Mouse (Mus musculus) adipocyte (in vitro differentiated cells): ENCODE measurements around the gene Lypd1.

Experiments
- DNase-seq: peaks from one replicate; pipeline ENCODE4 v3.0.0-alpha.2; 2016; ENCODE audit warnings: low spot score

Lypd1 gene

GRCm38 (mm10) chr1:125912601-125913600 lies at the start of gene Lypd1:
Lypd1 (minus strand) TSS chr1:125913101.
- no peak for DNase-seq

- no peak for DNase-seq
These were observed 38.1 kb upstream of the Lypd1 start for GRCm38 (mm10) chr1:125951026-125951425.

- DNase-seq: no peak
These were observed 36.2 kb upstream of the Lypd1 start for GRCm38 (mm10) chr1:125949076-125949475.

GRCm38 (mm10) chr1:125945136-125945535 lies 32.2 kb upstream of the Lypd1 start:
- DNase-seq: no peak

- no peak for DNase-seq
These were observed 30.4 kb upstream of the Lypd1 start for GRCm38 (mm10) chr1:125943305-125943704.

- DNase-seq: no peak
These were observed 12.6 kb upstream of the Lypd1 start for GRCm38 (mm10) chr1:125925486-125925885.

GRCm38 (mm10) chr1:125923062-125923461 lies 10.2 kb upstream of the Lypd1 start:
- peak; percentile 14 for DNase-seq

- no peak for DNase-seq
These were observed 7.8 kb upstream of the Lypd1 start for GRCm38 (mm10) chr1:125920696-125921095.

GRCm38 (mm10) chr1:125911901-125912445 lies 928 bp downstream of the Lypd1 start:
- no peak for DNase-seq

GRCm38 (mm10) chr1:125911337-125911900 lies 1.5 kb downstream of the Lypd1 start:
- no peak for DNase-seq

GRCm38 (mm10) chr1:125910871-125911265 lies 2.0 kb downstream of the Lypd1 start:
- no peak for DNase-seq

- DNase-seq: no peak
These were observed 2.6 kb downstream of the Lypd1 start for GRCm38 (mm10) chr1:125910211-125910870.

- no peak for DNase-seq
These were observed 19.7 kb downstream of the Lypd1 start for GRCm38 (mm10) chr1:125893158-125893557.

- DNase-seq: no peak
These were observed 42.8 kb downstream of the Lypd1 start for GRCm38 (mm10) chr1:125870056-125870455.

- peak; percentile 6 for DNase-seq
These were observed 54.3 kb downstream of the Lypd1 start for GRCm38 (mm10) chr1:125858631-125859030.

GRCm38 (mm10) chr1:125854646-125855045 lies 58.3 kb downstream of the Lypd1 start:
- no peak for DNase-seq

GRCm38 (mm10) chr1:125839746-125840392 lies 73.0 kb downstream of the Lypd1 start:
- DNase-seq: no peak

GRCm38 (mm10) chr1:125837507-125837906 lies 75.4 kb downstream of the Lypd1 start:
- DNase-seq: no peak

GRCm38 (mm10) chr1:125823611-125824010 lies 89.3 kb downstream of the Lypd1 start:
- DNase-seq: no peak

GRCm38 (mm10) chr1:125821101-125821500 lies 91.8 kb downstream of the Lypd1 start:
- DNase-seq: no peak
